Mouse (Mus musculus) cortical plate, adult 2 months (tissue): Measurements from ENCODE around the gene Fstl4.

Experiments used
- CTCF ChIP-seq: fragments of 200-500 bp; IDR thresholded peaks from 2 replicates; pipeline ENCODE4 v1.5.1; 2011; ENCODE audit warnings: mild to moderate bottlenecking, control low read depth, low read length; ENCODE audit not compliant: insufficient read depth; ENCODE audit errors: extremely low read depth
- POLR2A ChIP-seq: fragments of 200-500 bp; IDR thresholded peaks from 2 replicates; pipeline ENCODE4 v1.6.1; 2011; ENCODE audit warnings: mild to moderate bottlenecking, low read length, control low read depth; ENCODE audit not compliant: insufficient read depth; ENCODE audit errors: extremely low read depth

GRCm38 (mm10) chr11:53109701-53110467, 345.4 kb downstream of the Fstl4 start:
- TF ChIP-seq CTCF (no peak), POLR2A (no peak)
